ENCODE assay signal across 10 mouse cellular contexts in the genomic region with DNA sequence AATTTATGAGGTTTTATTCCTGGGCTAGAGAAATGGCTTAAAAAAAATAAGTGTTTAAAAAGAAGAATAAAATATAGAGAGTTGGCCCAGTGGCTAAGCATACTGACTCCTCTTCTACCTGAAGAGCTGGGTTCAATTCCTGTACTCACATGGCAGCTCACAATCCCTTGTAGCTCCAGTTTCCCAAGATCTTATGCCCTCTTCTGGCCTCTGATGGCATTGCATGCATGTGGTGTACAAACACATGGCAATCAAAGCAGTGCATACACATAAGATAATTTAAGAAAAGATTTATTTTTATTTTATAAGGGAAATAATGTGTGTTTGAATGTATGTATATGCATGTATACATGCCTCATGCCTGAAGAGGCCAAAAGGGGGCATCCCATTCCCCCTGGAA.
DNase-seq lines count a peak whose midpoint lies in the region; ATAC-seq and TF ChIP-seq lines count a peak whose summit lies in the region.
"Had no signal": no experiment of that assay in that cellular context is flagged by ENCODE, and none has a peak within 500 bp of the region (broad histone marks: within the 10 kb centered on the region; RNA-seq: fewer than 3 reads in every experiment).

No protein-coding gene starts in this region.

- TF ChIP-seq CTCF in midbrain, postnatal 0 days (IDR thresholded peaks at IDR 0.05): peak; percentile 67

- no peak overlapping the region for H3K4me2 ChIP-seq in midbrain, postnatal 0 days (ENCODE audit: low read depth, low read length, poor library complexity, severe bottlenecking)
- no peak overlapping the region for H3K4me2 ChIP-seq in midbrain, embryonic 13.5 days (replicated peaks)
- H3K4me2 ChIP-seq: embryonic facial prominence, embryonic 15.5 days; heart, embryonic 13.5 days had no signal

- no peaks in the 10 kb centered on the region for H3K27me3 ChIP-seq in midbrain, postnatal 0 days (ENCODE audit: insufficient read depth, low read length)
- no peaks in the 10 kb centered on the region for H3K27me3 ChIP-seq in midbrain, embryonic 13.5 days
- H3K27me3 ChIP-seq: embryonic facial prominence, embryonic 15.5 days; heart, embryonic 13.5 days had no signal

- H3K4me3 ChIP-seq in midbrain, postnatal 0 days (ENCODE audit: low read depth, low read length): no peak overlapping the region
- no peak overlapping the region for H3K4me3 ChIP-seq in midbrain, embryonic 13.5 days (replicated peaks)
- H3K4me3 ChIP-seq: embryonic facial prominence, embryonic 15.5 days; heart, embryonic 13.5 days had no signal

- peaks cover 14% of the 10 kb centered on the region; the same call in 1 of the 2 replicates for H3K36me3 ChIP-seq in midbrain, postnatal 0 days (ENCODE audit: insufficient read depth, low read length)
- H3K36me3 ChIP-seq in midbrain, embryonic 13.5 days: peaks cover 19% of the 10 kb centered on the region

- no peak overlapping the region for H3K9ac ChIP-seq in midbrain, postnatal 0 days (replicated peaks; ENCODE audit: low read length, poor library complexity, severe bottlenecking)
- no peak overlapping the region for H3K9ac ChIP-seq in midbrain, embryonic 13.5 days (replicated peaks)
- H3K9ac ChIP-seq: embryonic facial prominence, embryonic 15.5 days; heart, embryonic 13.5 days had no signal

- DNase-seq in cerebellum, adult 9-10 months: peak; percentile 6
- DNase-seq in midbrain, postnatal 0 days (ENCODE audit: low spot score): no peak
- DNase-seq in c-Kit-positive CD71-positive TER-119-negative erythroid progenitor cells, embryonic 14.5 days (ENCODE audit: low read depth): peak; percentile 23
- peak; percentile 45 for DNase-seq in thymus, postnatal 14 days
- DNase-seq in right cerebral cortex, postnatal 25 days: no peak
- no peak for DNase-seq in Muller cell, postnatal 12 days (ENCODE audit: inconsistent ontology term)

- H3K4me1 ChIP-seq in midbrain, postnatal 0 days (ENCODE audit: insufficient read depth, low read length): no peaks in the 10 kb centered on the region
- H3K4me1 ChIP-seq in midbrain, embryonic 13.5 days (replicated peaks): peaks cover 20% of the 10 kb centered on the region

- H3K9me3 ChIP-seq in midbrain, postnatal 0 days (ENCODE audit: low read length): no peaks in the 10 kb centered on the region
- no peaks in the 10 kb centered on the region for H3K9me3 ChIP-seq in midbrain, embryonic 13.5 days
- H3K9me3 ChIP-seq: embryonic facial prominence, embryonic 15.5 days; heart, embryonic 13.5 days had no signal

- no peak overlapping the region for H3K27ac ChIP-seq in midbrain, postnatal 0 days (ENCODE audit: low read depth, low read length)
- no peak overlapping the region for H3K27ac ChIP-seq in midbrain, embryonic 13.5 days
- H3K27ac ChIP-seq: embryonic facial prominence, embryonic 15.5 days; heart, embryonic 13.5 days had no signal

- ATAC-seq in cerebellum, adult (ENCODE audit: insufficient number of reproducible peaks, low FRiP score, low TSS enrichment): no peak
- no peak for ATAC-seq in midbrain, postnatal 0 days (ENCODE audit: low FRiP score)
- no peak for ATAC-seq in midbrain, embryonic 13.5 days

Comparison
In these comparisons a context has a peak if more than half of its experiments do, and no peak if none do; other contexts are left out.
1. DNase-seq: peak in cerebellum, adult 9-10 months (single experiment), c-Kit-positive CD71-positive TER-119-negative erythroid progenitor cells, embryonic 14.5 days (single experiment) and thymus, postnatal 14 days (single experiment); none in midbrain, postnatal 0 days (single experiment), right cerebral cortex, postnatal 25 days (single experiment) and Muller cell, postnatal 12 days (single experiment).